Mouse (Mus musculus): ENCODE data around the gene Gng2. TPM values are rescaled to one million over a fixed set of nuclear protein-coding genes. Genes with fewer than 3 reads are reported as not detected.
"Not testable (repeated sequence)": the region's sequence is repeated elsewhere in the genome, so short reads cannot be mapped to it uniquely, and the experiment has no call there.

Gene Gng2
- polyA plus RNA-seq, 2 experiments = 40.5 to 52.3 TPM

GRCm38 (mm10) chr14:19874201-19874807, 103.1 kb downstream of the Gng2 start:
- no peak overlapping the region for H3K27ac ChIP-seq (replicated peaks; ENCODE audit: low read depth, low read length)
- no peak for TF ChIP-seq POLR2A (IDR thresholded peaks at IDR 0.05; ENCODE audit: borderline replicate concordance, extremely low read depth, insufficient read depth, insufficient read length)
- no peaks in the 10 kb centered on the region for H3K27me3 ChIP-seq (ENCODE audit: control insufficient read depth, insufficient read depth, low read length)
- no peak overlapping the region for H3K4me3 ChIP-seq (replicated peaks; ENCODE audit: low read length)
- no peaks in the 10 kb centered on the region for H3K4me1 ChIP-seq (ENCODE audit: control insufficient read depth, insufficient read depth, low read length)
- peaks cover 16% of the 10 kb centered on the region for H3K36me3 ChIP-seq (ENCODE audit: control insufficient read depth, insufficient read depth, low read length)
- whole genome bisulfite sequencing = 73% methylated on average over 11 of the region's 11 CpGs
- ATAC-seq (ENCODE audit: low FRiP score, low read depth) (no peak), DNase-seq (ENCODE audit: low spot score) (no peak)
- H3K9me3 ChIP-seq (ENCODE audit: control insufficient read depth, low read length) = no peaks in the 10 kb centered on the region
- H3K4me2 ChIP-seq (replicated peaks; ENCODE audit: low read depth, low read length, severe bottlenecking) = no peak overlapping the region
- no peak overlapping the region for H3K9ac ChIP-seq (ENCODE audit: low read depth, low read length, severe bottlenecking)

GRCm38 (mm10) chr14:19867286-19867935, 110.0 kb downstream of the Gng2 start:
- Histone ChIP-seq H3K27ac (replicated peaks; ENCODE audit: low read depth, low read length) (no peak overlapping the region), H3K9me3 (ENCODE audit: control insufficient read depth, low read length) (no peaks in the 10 kb centered on the region), H3K9ac (ENCODE audit: low read depth, low read length, severe bottlenecking) (no peak overlapping the region), H3K36me3 (ENCODE audit: control insufficient read depth, insufficient read depth, low read length) (no peaks in the 10 kb centered on the region), H3K4me2 (replicated peaks; ENCODE audit: low read depth, low read length, severe bottlenecking) (no peak overlapping the region), H3K4me1 (ENCODE audit: control insufficient read depth, insufficient read depth, low read length) (no peaks in the 10 kb centered on the region), H3K27me3 (ENCODE audit: control insufficient read depth, insufficient read depth, low read length) (no peaks in the 10 kb centered on the region), H3K4me3 (replicated peaks; ENCODE audit: low read length) (no peak overlapping the region)
- WGBS = 67% methylated on average over 5 of the region's 5 CpGs
- no peak for DNase-seq (ENCODE audit: low spot score)
- ATAC-seq (ENCODE audit: low FRiP score, low read depth) = no peak
- TF ChIP-seq POLR2A (IDR thresholded peaks at IDR 0.05; ENCODE audit: borderline replicate concordance, extremely low read depth, insufficient read depth, insufficient read length) = no peak

- H3K27ac ChIP-seq (replicated peaks; ENCODE audit: low read depth, low read length); H3K4me3 ChIP-seq (replicated peaks; ENCODE audit: low read length); H3K9me3 ChIP-seq (ENCODE audit: control insufficient read depth, low read length); H3K36me3 ChIP-seq (ENCODE audit: control insufficient read depth, insufficient read depth, low read length); ATAC-seq (ENCODE audit: low FRiP score, low read depth); H3K27me3 ChIP-seq (ENCODE audit: control insufficient read depth, insufficient read depth, low read length); H3K4me1 ChIP-seq (ENCODE audit: control insufficient read depth, insufficient read depth, low read length); DNase-seq (ENCODE audit: low spot score); H3K9ac ChIP-seq (ENCODE audit: low read depth, low read length, severe bottlenecking); H3K4me2 ChIP-seq (replicated peaks; ENCODE audit: low read depth, low read length, severe bottlenecking): not testable (repeated sequence)
- 84% methylated on average over 9 of the region's 9 CpGs for WGBS
Observed at GRCm38 (mm10) chr14:19865121-19865520, 112.3 kb downstream of the Gng2 start.

- Histone ChIP-seq H3K9me3 (ENCODE audit: control insufficient read depth, low read length) (no peaks in the 10 kb centered on the region), H3K4me1 (ENCODE audit: control insufficient read depth, insufficient read depth, low read length) (no peaks in the 10 kb centered on the region), H3K4me3 (replicated peaks; ENCODE audit: low read length) (no peak overlapping the region), H3K9ac (ENCODE audit: low read depth, low read length, severe bottlenecking) (no peak overlapping the region), H3K4me2 (replicated peaks; ENCODE audit: low read depth, low read length, severe bottlenecking) (no peak overlapping the region), H3K36me3 (ENCODE audit: control insufficient read depth, insufficient read depth, low read length) (no peaks in the 10 kb centered on the region), H3K27me3 (ENCODE audit: control insufficient read depth, insufficient read depth, low read length) (no peaks in the 10 kb centered on the region), H3K27ac (replicated peaks; ENCODE audit: low read depth, low read length) (no peak overlapping the region)
- no peak for TF ChIP-seq POLR2A (IDR thresholded peaks at IDR 0.05; ENCODE audit: borderline replicate concordance, extremely low read depth, insufficient read depth, insufficient read length)
- WGBS = 84% methylated on average over 8 of the region's 8 CpGs
- DNase-seq (ENCODE audit: low spot score) (no peak), ATAC-seq (ENCODE audit: low FRiP score, low read depth) (no peak)
Observed at GRCm38 (mm10) chr14:19861311-19862080, 115.9 kb downstream of the Gng2 start.

GRCm38 (mm10) chr14:19860281-19860680, 117.1 kb downstream of the Gng2 start:
- H3K4me1 ChIP-seq (ENCODE audit: control insufficient read depth, insufficient read depth, low read length) = no peaks in the 10 kb centered on the region
- no peaks in the 10 kb centered on the region for H3K36me3 ChIP-seq (ENCODE audit: control insufficient read depth, insufficient read depth, low read length)
- H3K9me3 ChIP-seq (ENCODE audit: control insufficient read depth, low read length) = no peaks in the 10 kb centered on the region
- ATAC-seq (ENCODE audit: low FRiP score, low read depth) (no peak), DNase-seq (ENCODE audit: low spot score) (no peak)
- 90% methylated on average over 4 of the region's 4 CpGs for WGBS
- H3K9ac ChIP-seq (ENCODE audit: low read depth, low read length, severe bottlenecking) = no peak overlapping the region
- H3K27me3 ChIP-seq (ENCODE audit: control insufficient read depth, insufficient read depth, low read length) = no peaks in the 10 kb centered on the region
- H3K4me2 ChIP-seq (replicated peaks; ENCODE audit: low read depth, low read length, severe bottlenecking) = no peak overlapping the region
- no peak overlapping the region for H3K4me3 ChIP-seq (replicated peaks; ENCODE audit: low read length)
- H3K27ac ChIP-seq (replicated peaks; ENCODE audit: low read depth, low read length) = no peak overlapping the region
- TF ChIP-seq POLR2A (IDR thresholded peaks at IDR 0.05; ENCODE audit: borderline replicate concordance, extremely low read depth, insufficient read depth, insufficient read length) = no peak

Measured in limb, embryonic 14.5 days (tissue).